ENCODE assay signal across 17 mouse cellular contexts in genomic region chr12:97921349-97922264, GRCm38 (mm10).
A peak's percentile ranks its signal among the peaks of the same experiment; 100 is the strongest.
DNase-seq lines count a peak whose midpoint lies in the region; ATAC-seq lines count a peak whose summit lies in the region.
"Had no signal": no experiment of that assay in that cellular context is flagged by ENCODE, and none has a peak within 500 bp of the region (broad histone marks: within the 10 kb centered on the region; RNA-seq: fewer than 3 reads in every experiment).

No protein-coding gene starts in this region.

- no peak overlapping the region for H3K4me3 ChIP-seq in midbrain, embryonic 10.5 days
- no peak overlapping the region for H3K4me3 ChIP-seq in midbrain, embryonic 15.5 days
- H3K4me3 ChIP-seq in hindbrain, embryonic 15.5 days, result no peak overlapping the region
- no peak overlapping the region for H3K4me3 ChIP-seq in neural tube, embryonic 14.5 days (ENCODE audit: low read depth, low read length)
- H3K4me3 ChIP-seq: heart, embryonic 10.5 days; left cerebral cortex, adult 2 months; liver, embryonic 13.5 days had no signal

- H3K9me3 ChIP-seq in midbrain, embryonic 10.5 days (replicated peaks), result no peaks in the 10 kb centered on the region
- H3K9me3 ChIP-seq in midbrain, embryonic 15.5 days, result no peaks in the 10 kb centered on the region
- no peaks in the 10 kb centered on the region for H3K9me3 ChIP-seq in hindbrain, embryonic 15.5 days
- H3K9me3 ChIP-seq in neural tube, embryonic 14.5 days (ENCODE audit: control insufficient read depth, low read length), result no peaks in the 10 kb centered on the region
- H3K9me3 ChIP-seq: heart, embryonic 10.5 days; liver, embryonic 13.5 days had no signal

- peak; percentile 19 for DNase-seq in midbrain, embryonic 10.5 days (ENCODE audit: low spot score)
- peak; percentile 18 for DNase-seq in embryo, embryonic 10.5 days (ENCODE audit: low spot score)
- no peak for DNase-seq in frontal cortex, postnatal 10 days (ENCODE audit: low spot score in 2 of 2)
- no peak for DNase-seq in left cerebral cortex, adult 9 months (ENCODE audit: low spot score in 2 of 2)
- DNase-seq: adrenal gland, adult 8-10 months; gastrocnemius, postnatal 14 days; liver, embryonic 13.5 days; lung, postnatal 14 days; thymus, adult 2 months had no signal

- H3K27me3 ChIP-seq in midbrain, embryonic 10.5 days (ENCODE audit: low read depth, poor library complexity, severe bottlenecking), result no peaks in the 10 kb centered on the region
- H3K27me3 ChIP-seq in midbrain, embryonic 15.5 days (replicated peaks), result no peaks in the 10 kb centered on the region
- H3K27me3 ChIP-seq in hindbrain, embryonic 15.5 days, result no peaks in the 10 kb centered on the region
- H3K27me3 ChIP-seq in neural tube, embryonic 14.5 days (ENCODE audit: control insufficient read depth, insufficient read depth, low read length), result no peaks in the 10 kb centered on the region
- H3K27me3 ChIP-seq: liver, embryonic 13.5 days had no signal

- WGBS in midbrain, embryonic 10.5 days, result 44% methylated on average over 21 of the region's 21 CpGs
- WGBS in midbrain, embryonic 15.5 days, result 31% methylated on average over 21 of the region's 21 CpGs
- WGBS in hindbrain, embryonic 15.5 days, result 29% methylated on average over 21 of the region's 21 CpGs
- 35% methylated on average over 21 of the region's 21 CpGs for WGBS in neural tube, embryonic 14.5 days

- H3K4me2 ChIP-seq in midbrain, embryonic 15.5 days, result no peak overlapping the region
- peak overlapping the region; percentile 31 for H3K4me2 ChIP-seq in hindbrain, embryonic 15.5 days
- H3K4me2 ChIP-seq in neural tube, embryonic 14.5 days (ENCODE audit: low read depth, low read length), result peak overlapping the region; percentile 12; the same call in 1 of the 2 replicates
- H3K4me2 ChIP-seq: liver, embryonic 13.5 days had no signal

- H3K27ac ChIP-seq in midbrain, embryonic 10.5 days (replicated peaks), result peak overlapping the region; percentile 63
- H3K27ac ChIP-seq in midbrain, embryonic 15.5 days, result no peak overlapping the region
- 0 out of 2 replicates have a peak overlapping the region, but pooled peaks have one; percentile 11 for H3K27ac ChIP-seq in hindbrain, embryonic 15.5 days (replicated peaks)
- H3K27ac ChIP-seq in neural tube, embryonic 14.5 days (ENCODE audit: low read depth, low read length), result no peak overlapping the region
- H3K27ac ChIP-seq: heart, embryonic 10.5 days; left cerebral cortex, adult 2 months; liver, embryonic 13.5 days had no signal

- no peak overlapping the region for H3K9ac ChIP-seq in midbrain, embryonic 15.5 days
- H3K9ac ChIP-seq in hindbrain, embryonic 15.5 days, result no peak overlapping the region
- no peak overlapping the region for H3K9ac ChIP-seq in neural tube, embryonic 14.5 days (replicated peaks; ENCODE audit: low read depth, low read length)
- H3K9ac ChIP-seq: liver, embryonic 13.5 days had no signal

- peaks cover 8% of the 10 kb centered on the region; the same call in 1 of the 2 replicates for H3K4me1 ChIP-seq in midbrain, embryonic 10.5 days
- H3K4me1 ChIP-seq in midbrain, embryonic 15.5 days, result no peaks in the 10 kb centered on the region
- peaks cover 11% of the 10 kb centered on the region for H3K4me1 ChIP-seq in hindbrain, embryonic 15.5 days (replicated peaks)
- H3K4me1 ChIP-seq in neural tube, embryonic 14.5 days (ENCODE audit: control insufficient read depth, insufficient read depth, low read length), result no peaks in the 10 kb centered on the region; the same call in 1 of the 2 replicates
- H3K4me1 ChIP-seq: heart, embryonic 10.5 days; liver, embryonic 13.5 days had no signal

- no peaks in the 10 kb centered on the region for H3K36me3 ChIP-seq in midbrain, embryonic 10.5 days
- H3K36me3 ChIP-seq in midbrain, embryonic 15.5 days (replicated peaks), result no peaks in the 10 kb centered on the region
- no peaks in the 10 kb centered on the region for H3K36me3 ChIP-seq in hindbrain, embryonic 15.5 days
- H3K36me3 ChIP-seq in neural tube, embryonic 14.5 days (ENCODE audit: control insufficient read depth, insufficient read depth, low read length), result no peaks in the 10 kb centered on the region
- H3K36me3 ChIP-seq: heart, embryonic 10.5 days; liver, embryonic 13.5 days had no signal

- no peak for ATAC-seq in midbrain, embryonic 15.5 days (replicated peaks)
- no peak for ATAC-seq in hindbrain, embryonic 15.5 days (ENCODE audit: low FRiP score, low read depth)
- no peak for ATAC-seq in neural tube, embryonic 14.5 days (ENCODE audit: low read depth)
- ATAC-seq in cerebellum, adult (ENCODE audit: insufficient number of reproducible peaks, low FRiP score, low TSS enrichment), result no peak
- ATAC-seq: CD4-positive, CD25-positive, alpha-beta regulatory T cell, adult 4 months; Patski had no signal

Comparison
In these comparisons a context has a peak if more than half of its experiments do, and no peak if none do; other contexts are left out.
1. H3K27ac ChIP-seq: peak in midbrain, embryonic 10.5 days (single experiment) and hindbrain, embryonic 15.5 days (single experiment); none in midbrain, embryonic 15.5 days (single experiment) and neural tube, embryonic 14.5 days (single experiment).
2. DNase-seq: peak in midbrain, embryonic 10.5 days (single experiment) and embryo, embryonic 10.5 days (single experiment); none in frontal cortex, postnatal 10 days (0 of 2) and left cerebral cortex, adult 9 months (0 of 2).